Mouse (Mus musculus): ENCODE measurements at regions not wholly inside any gene's neighbourhood (a gene's known extent, or its start where the extent isn't known, plus 50 kb on each side); places are given as distances from the start of the nearest gene placed in this dataset.

- 39% methylated on average over 1 of the region's 1 CpGs for WGBS
- Histone ChIP-seq H3K4me2 (replicated peaks; ENCODE audit: low read depth, low read length, severe bottlenecking) (no peak overlapping the region), H3K27me3 (ENCODE audit: control insufficient read depth, insufficient read depth, low read length) (no peaks in the 10 kb centered on the region), H3K9ac (ENCODE audit: low read depth, low read length, severe bottlenecking) (no peak overlapping the region), H3K36me3 (ENCODE audit: control insufficient read depth, insufficient read depth, low read length) (no peaks in the 10 kb centered on the region), H3K4me1 (ENCODE audit: control insufficient read depth, insufficient read depth, low read length) (no peaks in the 10 kb centered on the region), H3K27ac (replicated peaks; ENCODE audit: low read depth, low read length) (no peak overlapping the region), H3K9me3 (ENCODE audit: control insufficient read depth, low read length) (no peaks in the 10 kb centered on the region), H3K4me3 (replicated peaks; ENCODE audit: low read length) (no peak overlapping the region)
- DNase-seq (ENCODE audit: low spot score), result no peak
- no peak for ATAC-seq (ENCODE audit: low FRiP score, low read depth)
- TF ChIP-seq POLR2A (IDR thresholded peaks at IDR 0.05; ENCODE audit: borderline replicate concordance, extremely low read depth, insufficient read depth, insufficient read length), result no peak
These were observed 53.7 kb upstream of the Fam49a start for GRCm38 (mm10) chr12:12208216-12208615.
